Mouse (Mus musculus) bone marrow, adult 2 months (tissue): Measurements from ENCODE around the gene Ddx28. TPM values are rescaled to one million over a fixed set of nuclear protein-coding genes. Genes with fewer than 3 reads are reported as not detected.

Experiments
- H3K27ac ChIP-seq: fragments of 200-500 bp; 2 replicates; pipeline ENCODE4 v1.5.1; 2012; ENCODE audit warnings: low read depth, mild to moderate bottlenecking, control low read depth, inconsistent platforms, low read length; ENCODE audit not compliant: control insufficient read depth, poor library complexity, insufficient read depth
- H3K4me1 ChIP-seq: fragments of 200-500 bp; 2 replicates; pipeline ENCODE4 v1.6.1; 2011; ENCODE audit warnings: low read length; ENCODE audit not compliant: control insufficient read depth, insufficient read depth
- H3K4me3 ChIP-seq: fragments of 200-500 bp; replicated peaks from 2 replicates; pipeline ENCODE3; 2011; ENCODE audit warnings: mild to moderate bottlenecking, low read depth, low read length, control low read depth; ENCODE audit not compliant: control insufficient read depth
- CTCF ChIP-seq: fragments of 200-500 bp; IDR thresholded peaks from 2 replicates; pipeline ENCODE4 v1.5.1; 2011; ENCODE audit warnings: low read length, control low read depth; ENCODE audit not compliant: control insufficient read depth, insufficient read depth
- POLR2A ChIP-seq: fragments of 200-500 bp; IDR thresholded peaks from 2 replicates; pipeline ENCODE4 v1.6.1; 2011; ENCODE audit warnings: low read depth, mild to moderate bottlenecking, control low read depth, low read length, borderline replicate concordance; ENCODE audit not compliant: control insufficient read depth
- WGBS: fragments of 180-500 bp; shearing (Covaris S2); methylation state at CpG from one replicate; pipeline ENCODE4 v1.1.7; 2018; 5-methylcytosine and 5-hydroxymethylcytosine counted together
- polyA plus RNA-seq: library from polyadenylated mRNA; stranded (reverse); fragments of >200 nt; gene quantifications from 2 replicates; pipeline ENCODE4 v1.2.4, GENCODE M21; 2011; ENCODE audit warnings: low replicate concordance; ENCODE audit not compliant: missing spikeins, insufficient read depth, insufficient read length

The Ddx28 gene
- polyA plus RNA-seq, 1 experiment: 6.0 TPM

GRCm38 (mm10) chr8:105971019-105971720 lies 40.5 kb downstream of the Ddx28 start:
- H3K4me1 ChIP-seq: no peaks in the 10 kb centered on the region
- H3K4me3 ChIP-seq: no peak overlapping the region
- H3K27ac ChIP-seq: no peak overlapping the region
- TF ChIP-seq POLR2A: no peak
- no peak for TF ChIP-seq CTCF
- 82% methylated on average over 8 of the region's 8 CpGs for WGBS

- Histone ChIP-seq H3K4me3 (no peak overlapping the region), H3K4me1 (peaks cover 2% of the 10 kb centered on the region; the same call in 1 of the 2 replicates), H3K27ac (no peak overlapping the region)
- WGBS: 70% methylated on average over 1 of the region's 1 CpGs
- TF ChIP-seq CTCF (no peak), POLR2A (no peak)
Measured at GRCm38 (mm10) chr8:105969367-105969766, 42.3 kb downstream of the Ddx28 start.

DNA sequence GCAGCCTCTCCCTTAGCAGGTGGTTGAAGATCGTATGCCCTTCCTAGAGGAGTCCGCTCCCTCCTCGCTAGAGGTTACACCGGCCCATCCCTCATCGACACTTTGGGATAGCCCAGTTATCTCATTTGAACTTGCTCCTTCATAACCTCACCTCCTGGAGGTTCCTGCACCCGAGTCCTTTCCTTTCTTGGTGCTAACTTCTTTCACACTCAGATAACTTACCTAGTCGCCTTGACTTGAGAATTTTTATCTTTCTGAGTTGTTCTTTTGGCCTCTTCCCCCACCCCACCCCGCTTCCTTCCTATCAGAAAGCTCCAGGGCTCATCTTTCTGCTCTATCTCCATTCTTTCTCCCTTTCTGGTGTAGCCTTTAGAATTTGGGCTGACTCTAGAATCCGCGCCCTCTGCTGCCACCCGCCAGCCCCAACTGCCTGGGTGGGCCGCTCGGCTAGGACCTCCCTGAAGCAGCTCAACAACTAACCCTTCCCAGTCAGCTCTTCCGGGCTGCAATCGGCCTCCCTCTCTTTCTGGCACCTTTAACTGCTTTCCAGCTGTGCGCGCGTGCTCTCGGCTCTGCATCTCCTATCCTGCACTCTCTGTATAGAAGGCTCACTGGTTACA lies 44.9 kb downstream of the Ddx28 start:
- peak overlapping the region; percentile 18 for H3K4me3 ChIP-seq
- peak overlapping the region; percentile 70 for H3K27ac ChIP-seq
- 12% methylated on average over 19 of the region's 19 CpGs for WGBS
- no peak for TF ChIP-seq CTCF
- no peak for TF ChIP-seq POLR2A
- peaks cover 2% of the 10 kb centered on the region; the same call in 1 of the 2 replicates for H3K4me1 ChIP-seq

DNA sequence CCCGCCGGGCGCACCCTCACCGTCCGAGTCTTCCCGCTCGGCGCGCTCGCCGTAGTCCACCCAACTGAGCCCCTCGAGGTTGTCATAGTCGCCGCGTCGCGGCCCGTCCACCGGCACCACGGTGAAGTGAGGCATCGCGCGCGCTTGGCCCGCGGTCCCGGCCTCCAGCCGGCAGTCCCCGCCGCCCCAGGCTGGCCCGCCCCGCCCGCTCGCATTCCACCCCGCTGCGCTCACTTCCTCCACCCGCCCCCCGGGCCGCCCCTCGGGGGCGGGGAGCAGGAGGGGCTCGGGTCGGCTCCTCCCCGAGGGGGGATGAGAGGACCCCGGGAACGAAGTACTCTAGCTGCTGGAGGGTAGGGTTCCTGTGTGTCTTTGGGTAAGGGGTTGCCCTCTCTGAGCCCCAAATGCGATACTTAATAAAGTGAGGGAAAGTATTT lies 45.8 kb downstream of the Ddx28 start, which contains the start of gene Slc12a4:
Slc12a4 (minus strand) TSS at position 193 of the 437 bp plus-strand sequence.
- H3K4me1 ChIP-seq: peaks cover 2% of the 10 kb centered on the region; the same call in 1 of the 2 replicates

GRCm38 (mm10) chr8:105965266-105965904 lies 46.3 kb downstream of the Ddx28 start:
- TF ChIP-seq POLR2A (no peak), CTCF (no peak)
- Histone ChIP-seq H3K4me1 (peaks cover 2% of the 10 kb centered on the region; the same call in 1 of the 2 replicates), H3K27ac (peak overlapping the region; percentile 61; the same call in 1 of the 2 replicates), H3K4me3 (peak overlapping the region; percentile 78)
- WGBS: 3% methylated on average over 40 of the region's 40 CpGs

More for the DNA sequence above, 45.8 kb downstream of the Ddx28 start, which contains the start of gene Slc12a4:
- TF ChIP-seq CTCF (no peak), POLR2A (peak; percentile 53; the same call in 1 of the 2 replicates)
- Histone ChIP-seq H3K27ac (peak within 1 kb of the TSS; percentile 70), H3K4me3 (peak within 1 kb of the TSS; percentile 78)
- WGBS: under 1% methylated on average over 47 of the region's 47 CpGs

- WGBS: 72% methylated on average over 12 of the region's 12 CpGs
- H3K27ac ChIP-seq: no peak overlapping the region
Measured at GRCm38 (mm10) chr8:105964506-105965265, 47.0 kb downstream of the Ddx28 start.

GRCm38 (mm10) chr8:105961536-105961935 lies 50.1 kb downstream of the Ddx28 start:
- WGBS: 55% methylated on average over 10 of the region's 10 CpGs
- Histone ChIP-seq H3K4me1 (peaks cover 2% of the 10 kb centered on the region; the same call in 1 of the 2 replicates), H3K27ac (no peak overlapping the region), H3K4me3 (no peak overlapping the region)
- no peak for TF ChIP-seq CTCF
- no peak for TF ChIP-seq POLR2A

More at GRCm38 (mm10) chr8:105964506-105965265, 47.0 kb downstream of the Ddx28 start:
- TF ChIP-seq CTCF: no peak; the same call in 1 of the 2 replicates
- no peak for TF ChIP-seq POLR2A
- peak overlapping the region; percentile 78 for H3K4me3 ChIP-seq
- peaks cover 2% of the 10 kb centered on the region; the same call in 1 of the 2 replicates for H3K4me1 ChIP-seq

DNA sequence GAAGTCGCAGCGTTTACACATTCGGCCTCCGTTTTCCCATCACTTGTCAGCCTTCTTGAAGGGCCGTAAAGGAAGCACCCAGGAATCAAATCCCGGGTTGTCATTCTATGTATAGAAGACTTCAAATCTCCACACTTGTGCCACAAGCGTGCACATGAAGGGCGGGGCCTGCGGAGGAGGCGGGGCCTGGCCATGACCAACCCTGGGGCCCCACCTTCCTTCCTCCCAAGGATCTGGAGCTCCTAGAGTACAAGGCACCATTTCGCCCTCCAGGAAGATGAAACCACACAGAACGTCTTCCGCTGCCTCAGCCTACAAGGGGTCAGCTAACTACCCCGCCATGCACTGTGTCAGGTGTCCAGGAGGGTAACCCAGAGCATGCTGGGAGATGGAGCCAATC lies 50.6 kb downstream of the Ddx28 start:
- WGBS: 71% methylated on average over 14 of the region's 14 CpGs
- TF ChIP-seq POLR2A (no peak), CTCF (no peak)
- no peak overlapping the region for H3K4me3 ChIP-seq
- H3K4me1 ChIP-seq: peaks cover 2% of the 10 kb centered on the region; the same call in 1 of the 2 replicates
- no peak overlapping the region for H3K27ac ChIP-seq

Other genes starting within 250 kb of the Ddx28 start
- gene Ranbp10, start 184.5 kb downstream of the Ddx28 start, polyA plus RNA-seq: 90.8 and 98.0 TPM in 2 replicates
- 3.6 TPM in 1 of 2 replicates, not detected in the other for gene Tsnaxip1, start 184.2 kb downstream of the Ddx28 start, polyA plus RNA-seq
- 30.3 and 73.2 TPM in 2 replicates for gene Cenpt, start 158.6 kb downstream of the Ddx28 start, polyA plus RNA-seq
- gene Thap11, start 156.8 kb downstream of the Ddx28 start, polyA plus RNA-seq: 9.8 and 12.6 TPM in 2 replicates
- gene Nutf2, start 151.3 kb downstream of the Ddx28 start, polyA plus RNA-seq: 35.2 and 54.8 TPM in 2 replicates
- 18.9 and 44.1 TPM in 2 replicates for gene Edc4, start 131.0 kb downstream of the Ddx28 start, polyA plus RNA-seq
- gene Nrn1l, start 118.3 kb downstream of the Ddx28 start, polyA plus RNA-seq: 2.5 TPM in 1 of 2 replicates, not detected in the other
- gene Pskh1, start 111.4 kb downstream of the Ddx28 start, polyA plus RNA-seq: 2.9 and 6.0 TPM in 2 replicates
- not detected in 2 replicates for gene Ctrl, start 78.0 kb downstream of the Ddx28 start, polyA plus RNA-seq
- 88.5 and 149 TPM in 2 replicates for gene Psmb10, start 73.4 kb downstream of the Ddx28 start, polyA plus RNA-seq
- 4.6 and 15.5 TPM in 2 replicates for gene Lcat, start 68.5 kb downstream of the Ddx28 start, polyA plus RNA-seq
- 15.9 and 21.3 TPM in 2 replicates for gene Slc12a4, start 45.8 kb downstream of the Ddx28 start, polyA plus RNA-seq
- not detected in 2 replicates for gene Dpep3, start 32.5 kb downstream of the Ddx28 start, polyA plus RNA-seq
- gene Dus2, start 20.5 kb downstream of the Ddx28 start, polyA plus RNA-seq: 13.5 and 17.1 TPM in 2 replicates
- not detected in 2 replicates for gene Dpep2nb, start 5.9 kb downstream of the Ddx28 start, polyA plus RNA-seq
- 8.5 and 17.8 TPM in 2 replicates for gene Nfatc3, start 47.0 kb upstream of the Ddx28 start, polyA plus RNA-seq
- not detected in 2 replicates for gene Esrp2, start 125.1 kb upstream of the Ddx28 start, polyA plus RNA-seq
- gene Pla2g15, start 138.5 kb upstream of the Ddx28 start, polyA plus RNA-seq: 8.4 and 20.8 TPM in 2 replicates
- gene Slc7a6, start 157.0 kb upstream of the Ddx28 start, polyA plus RNA-seq: 3.7 and 8.3 TPM in 2 replicates
- gene Slc7a6os, start 199.1 kb upstream of the Ddx28 start, polyA plus RNA-seq: 23.9 and 53.8 TPM in 2 replicates
- 12.1 and 12.9 TPM in 2 replicates for gene Prmt7, start 199.1 kb upstream of the Ddx28 start, polyA plus RNA-seq